Mouse (Mus musculus) stomach, postnatal 0 days (tissue): ENCODE measurements at regions not wholly inside any gene's neighbourhood (a gene's known extent, or its start where the extent isn't known, plus 50 kb on each side); places are given as distances from the start of the nearest gene placed in this dataset.

Experiments
- CTCF ChIP-seq: IDR thresholded peaks from 2 replicates; pipeline ENCODE4 v1.5.1; 2016; ENCODE audit warnings: antibody characterized with exemption, low read depth, mild to moderate bottlenecking, moderate library complexity
- EP300 ChIP-seq: optimal IDR thresholded peaks from 2 replicates; pipeline ENCODE3; 2016; ENCODE audit warnings: antibody characterized with exemption

DNA sequence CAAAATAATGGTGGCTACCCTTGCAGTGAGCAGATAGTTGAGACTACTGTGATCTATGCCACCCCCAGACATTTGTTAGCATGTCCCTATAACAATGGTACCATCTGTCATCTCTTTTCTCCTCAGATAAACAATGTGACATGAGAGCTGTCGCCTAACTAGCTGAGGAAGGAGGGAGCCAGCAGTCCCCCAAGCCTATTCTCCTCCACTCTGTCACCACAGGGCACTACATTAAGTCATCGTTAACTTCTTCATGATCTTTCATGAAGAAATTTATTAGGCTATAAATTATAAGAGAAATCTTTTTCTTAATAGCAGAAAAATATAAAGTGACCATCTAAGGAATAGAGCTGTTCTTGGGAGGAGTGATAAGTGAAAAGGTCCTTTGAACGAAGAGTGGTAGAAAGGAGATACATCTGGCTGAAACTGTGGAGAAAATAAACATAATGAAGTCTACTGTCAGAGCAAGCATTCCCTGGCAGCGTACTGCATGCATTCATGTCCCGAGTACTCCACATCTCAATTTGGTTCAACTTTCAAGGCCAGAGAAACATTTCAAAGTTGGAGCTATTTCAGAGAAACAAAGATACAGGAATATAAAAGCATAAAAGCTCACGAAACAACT is 192.0 kb upstream of the Dio2 start:
- TF ChIP-seq CTCF (no peak), EP300 (no peak)
